Mouse (Mus musculus): ENCODE results near the gene Dedd2. TPM values are rescaled to one million over a fixed set of nuclear protein-coding genes. Genes with fewer than 3 reads are reported as not detected.
A peak's percentile ranks its signal among the peaks of the same experiment; 100 is the strongest.
"Not testable (repeated sequence)": the region's sequence is repeated elsewhere in the genome, so short reads cannot be mapped to it uniquely, and the experiment has no call there.

The Dedd2 gene
- total RNA-seq (2021): 10 to 100 TPM; 24.1 to 25.4 TPM

DNA sequence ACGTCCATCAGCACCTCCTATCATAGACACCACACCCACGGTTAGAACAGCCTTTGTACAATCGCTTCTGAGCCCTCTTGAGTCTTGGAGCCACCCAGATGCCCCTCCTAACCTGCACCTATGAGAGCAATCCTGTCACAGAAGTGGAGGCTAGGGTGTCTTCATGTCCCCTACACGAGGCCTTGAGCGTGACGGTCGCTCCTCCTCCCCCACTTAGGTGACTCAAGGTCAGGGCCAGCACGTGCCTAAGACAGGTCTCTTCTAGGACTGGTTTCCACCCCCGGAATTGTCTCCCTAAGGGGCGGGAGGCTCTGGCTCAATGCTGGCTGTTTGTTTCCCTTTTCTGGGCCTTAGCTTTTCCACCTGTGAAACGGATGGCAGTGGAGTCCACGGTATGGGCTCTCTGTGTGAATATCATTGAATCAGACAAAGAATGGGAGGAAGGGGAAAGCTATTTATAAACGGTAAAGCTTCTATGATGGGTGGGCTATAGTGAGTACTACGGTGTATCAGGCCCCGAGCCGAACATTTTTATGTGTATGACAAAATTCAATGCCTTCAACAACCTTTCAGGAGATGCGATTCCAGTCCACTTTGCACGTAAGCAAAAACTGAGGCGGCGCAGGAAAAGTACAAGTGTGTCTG, at the start of gene Dedd2:
Dedd2 (minus strand) TSS at position 159 of the 645 bp plus-strand sequence.
- intact Hi-C loops (cut with DNase I): no loop called here

DNA sequence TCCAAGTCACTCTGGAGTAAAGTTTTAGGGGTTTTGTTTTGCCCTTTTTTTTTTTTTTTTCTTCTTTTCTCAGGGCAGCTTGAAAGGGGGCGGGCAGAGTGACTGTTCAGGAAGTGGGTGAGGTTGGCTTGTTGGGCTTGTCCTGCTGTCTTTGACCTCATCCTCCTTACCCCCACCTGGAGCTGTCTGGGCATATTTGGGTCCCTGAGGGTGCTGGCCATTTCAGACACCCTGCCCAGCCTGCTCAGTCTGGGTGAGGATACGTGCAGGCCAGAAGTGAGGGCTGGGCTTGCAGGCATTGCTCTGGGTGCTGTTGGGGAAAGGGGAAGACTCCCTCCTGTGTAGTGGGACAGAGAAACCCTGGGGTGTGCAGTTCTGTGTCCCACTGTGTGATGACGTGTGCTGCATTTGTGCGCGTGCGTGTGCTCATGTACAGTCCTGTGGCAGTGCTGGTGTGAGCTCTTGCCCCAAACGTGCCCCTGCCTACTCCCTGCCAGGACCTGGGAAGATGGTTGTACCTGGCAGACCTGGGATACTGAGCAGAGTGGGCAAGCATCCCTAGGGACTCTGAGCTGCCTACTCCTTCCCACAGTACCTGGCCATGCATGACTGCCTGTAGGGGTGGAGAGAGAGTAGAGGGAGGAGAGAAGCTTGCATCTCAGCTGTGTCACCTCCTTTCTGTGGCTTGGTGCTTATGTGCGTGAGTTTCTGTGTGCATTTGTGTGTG, 49.3 kb upstream of the Dedd2 start:
- no peak for DNase-seq (ENCODE audit: low spot score in 2 of 2)
- intact Hi-C loops (cut with DNase I): no loop called here

More for the DNA sequence above, at the start of gene Dedd2:
- no peak for DNase-seq (ENCODE audit: low spot score in 2 of 2)

DNA sequence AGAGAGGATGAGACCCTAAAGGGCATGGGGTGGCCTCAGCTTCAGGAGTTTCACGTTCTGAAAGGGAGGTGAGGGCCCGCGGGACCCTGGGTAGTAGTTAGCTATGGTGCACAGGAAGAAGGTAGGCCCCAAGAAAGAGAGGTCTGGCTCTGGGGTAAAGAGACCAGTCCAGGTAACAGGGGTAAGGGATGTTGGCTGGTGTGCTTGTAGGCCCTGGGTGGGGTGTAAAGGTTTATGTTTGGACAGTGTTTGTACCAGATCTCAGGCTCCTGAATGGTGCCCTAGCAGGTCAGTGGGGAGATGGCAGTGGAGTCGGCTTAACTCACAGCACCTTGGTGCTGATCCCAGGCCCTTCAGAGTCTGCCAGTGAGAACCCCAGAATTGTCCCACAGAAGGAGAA, 48.6 kb upstream of the Dedd2 start:
- intact Hi-C loops (cut with DNase I): no loop called here
- peak in 1 of 2 experiments; percentile 4 for DNase-seq (ENCODE audit: low spot score in 2 of 2)

DNA sequence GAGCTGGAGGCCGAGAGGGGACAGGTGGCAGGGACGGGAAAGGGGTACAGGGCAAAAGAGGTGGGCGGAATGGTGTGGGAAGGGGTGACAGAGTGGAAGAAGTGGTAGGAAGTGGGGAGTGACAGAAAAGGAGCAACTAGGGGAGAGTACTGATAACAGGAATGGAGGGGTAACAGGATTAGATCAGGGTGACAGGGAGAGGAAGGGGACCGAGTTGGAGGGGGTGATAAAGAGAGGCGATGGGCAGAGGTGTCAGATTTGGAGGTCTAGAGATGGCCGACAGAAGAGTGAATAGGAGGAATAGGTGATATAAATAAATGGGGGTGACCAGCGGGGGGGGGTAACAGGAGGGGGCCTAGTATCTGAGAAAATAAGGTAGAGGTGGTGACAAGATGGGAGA, 48.2 kb upstream of the Dedd2 start:
- intact Hi-C loops (cut with DNase I): no loop called here
- DNase-seq (ENCODE audit: low spot score in 2 of 2): no peak

DNA sequence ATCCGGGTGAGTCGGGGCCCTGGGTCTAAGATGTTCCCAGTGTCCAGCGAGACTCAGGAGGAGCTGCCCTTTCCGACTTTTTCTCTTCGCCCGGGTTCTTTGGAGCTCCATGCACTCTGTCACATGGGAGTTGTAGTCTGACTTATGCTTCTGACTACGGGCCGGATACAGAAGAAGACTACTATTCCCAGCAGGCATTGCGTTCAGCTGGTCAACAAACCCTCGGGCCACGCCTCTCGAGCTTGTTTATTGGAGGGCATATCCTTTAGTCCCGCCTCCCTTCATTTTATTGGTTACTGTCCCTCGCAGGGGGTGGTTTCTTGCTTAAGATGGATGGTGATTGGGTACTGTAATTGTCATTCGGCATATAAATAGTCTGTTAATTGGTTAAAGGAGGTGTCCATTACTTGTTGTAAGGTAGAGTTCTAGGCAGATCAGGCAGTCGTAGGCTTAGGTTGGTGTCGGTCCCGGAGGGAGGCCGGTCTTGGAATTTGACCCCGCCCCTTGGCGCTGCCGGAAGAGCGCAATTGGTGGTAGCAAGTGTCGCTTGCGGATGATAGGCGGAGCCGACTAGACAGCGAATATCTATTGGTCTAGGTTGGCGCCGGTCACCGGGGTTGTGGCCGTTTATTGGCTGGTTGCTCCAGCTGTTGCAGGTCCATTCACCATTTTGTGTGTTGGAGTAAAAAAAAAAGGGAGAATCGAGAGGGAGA, 47.5 kb upstream of the Dedd2 start:
- intact Hi-C loops (cut with DNase I): no loop called here
- peak; percentile 100 for DNase-seq (ENCODE audit: low spot score in 2 of 2)

DNA sequence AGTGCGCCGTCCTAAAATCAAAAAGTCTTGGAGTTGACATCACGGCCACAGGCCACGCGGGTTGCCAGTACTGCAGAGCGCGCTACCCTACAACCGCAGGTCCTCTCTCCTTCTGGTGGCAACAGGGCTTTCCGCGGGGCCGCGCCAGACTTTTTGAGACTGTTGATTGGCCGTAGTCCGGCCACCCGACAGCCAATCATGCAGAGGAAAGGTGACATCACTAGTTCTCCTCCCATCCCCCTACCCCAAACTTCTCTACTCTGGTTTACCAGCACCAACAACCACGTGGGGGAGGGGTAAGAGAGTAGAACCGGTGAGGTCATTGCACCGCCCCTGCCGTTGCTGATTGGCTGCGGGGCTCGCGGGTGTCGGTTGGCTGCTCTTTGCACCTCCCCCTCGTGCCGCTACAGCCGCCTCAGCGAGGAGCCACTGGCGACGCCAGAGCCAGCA, 46.9 kb upstream of the Dedd2 start, which contains the start of gene Cic:
Cic (plus strand) TSS at position 404 of the 450 bp plus-strand sequence.
- peak; percentile 100 for DNase-seq (ENCODE audit: low spot score in 2 of 2)
- intact Hi-C loops (cut with DNase I): no loop called here

DNA sequence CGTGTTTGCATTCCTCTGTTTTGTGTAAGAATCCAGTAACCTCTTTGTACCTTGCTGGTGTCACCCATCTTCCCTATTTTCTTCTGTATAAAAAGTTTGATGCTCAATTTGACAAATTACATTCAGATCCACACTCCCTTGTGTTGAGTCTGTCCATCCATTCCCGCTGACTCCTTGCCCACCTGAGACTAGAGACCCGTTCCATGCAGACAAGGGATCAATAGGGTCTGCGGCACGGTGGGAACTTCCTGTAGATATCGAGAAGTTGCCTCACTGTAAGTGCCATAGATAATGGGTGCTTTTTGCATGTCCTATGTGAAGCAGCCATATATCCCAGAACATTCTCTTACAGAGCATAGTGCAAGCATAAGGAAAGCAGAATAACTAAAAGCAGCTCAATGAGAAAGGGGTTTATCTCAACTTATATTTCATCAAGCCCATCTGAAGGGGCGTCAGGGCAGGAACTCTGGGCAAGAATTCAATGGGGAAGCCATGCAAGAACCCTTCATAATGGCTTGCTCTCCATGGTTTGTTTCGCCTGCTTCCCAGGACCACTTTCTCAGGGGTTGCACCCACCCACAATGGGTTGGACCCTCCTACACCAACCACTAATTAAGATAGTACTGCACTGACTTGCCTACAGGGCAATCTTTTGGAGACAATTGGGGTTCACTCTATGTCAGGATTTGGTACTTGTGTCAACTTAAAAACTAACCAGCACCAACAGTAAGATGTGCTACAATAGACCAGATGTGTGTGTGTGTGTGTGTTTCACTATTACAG, 46.0 kb upstream of the Dedd2 start:
- intact Hi-C loops (cut with DNase I): no loop called here
- DNase-seq (ENCODE audit: low spot score in 2 of 2): peak in 1 of 2 experiments; percentile 4

DNA sequence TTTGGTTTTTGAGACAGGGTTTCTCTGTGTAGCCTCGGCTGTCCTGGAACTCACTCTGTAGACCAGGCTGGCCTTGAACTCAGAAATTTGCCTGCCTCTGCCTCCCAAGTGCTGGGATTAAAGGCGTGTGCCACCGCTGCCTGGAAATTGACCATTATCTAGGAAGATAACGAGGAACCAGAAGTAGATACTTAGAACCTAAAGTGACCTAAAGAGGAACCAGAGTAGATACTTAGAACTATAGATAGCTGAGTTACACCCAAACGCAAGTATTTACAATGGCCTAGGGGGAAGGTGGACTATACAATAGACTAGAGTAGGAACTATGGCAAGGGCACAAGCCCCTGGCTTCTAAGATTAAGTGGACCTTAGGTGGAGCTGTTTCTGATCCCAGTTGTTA, 45.3 kb upstream of the Dedd2 start:
- DNase-seq (ENCODE audit: low spot score in 2 of 2); intact Hi-C loops (cut with DNase I): not testable (repeated sequence)

DNA sequence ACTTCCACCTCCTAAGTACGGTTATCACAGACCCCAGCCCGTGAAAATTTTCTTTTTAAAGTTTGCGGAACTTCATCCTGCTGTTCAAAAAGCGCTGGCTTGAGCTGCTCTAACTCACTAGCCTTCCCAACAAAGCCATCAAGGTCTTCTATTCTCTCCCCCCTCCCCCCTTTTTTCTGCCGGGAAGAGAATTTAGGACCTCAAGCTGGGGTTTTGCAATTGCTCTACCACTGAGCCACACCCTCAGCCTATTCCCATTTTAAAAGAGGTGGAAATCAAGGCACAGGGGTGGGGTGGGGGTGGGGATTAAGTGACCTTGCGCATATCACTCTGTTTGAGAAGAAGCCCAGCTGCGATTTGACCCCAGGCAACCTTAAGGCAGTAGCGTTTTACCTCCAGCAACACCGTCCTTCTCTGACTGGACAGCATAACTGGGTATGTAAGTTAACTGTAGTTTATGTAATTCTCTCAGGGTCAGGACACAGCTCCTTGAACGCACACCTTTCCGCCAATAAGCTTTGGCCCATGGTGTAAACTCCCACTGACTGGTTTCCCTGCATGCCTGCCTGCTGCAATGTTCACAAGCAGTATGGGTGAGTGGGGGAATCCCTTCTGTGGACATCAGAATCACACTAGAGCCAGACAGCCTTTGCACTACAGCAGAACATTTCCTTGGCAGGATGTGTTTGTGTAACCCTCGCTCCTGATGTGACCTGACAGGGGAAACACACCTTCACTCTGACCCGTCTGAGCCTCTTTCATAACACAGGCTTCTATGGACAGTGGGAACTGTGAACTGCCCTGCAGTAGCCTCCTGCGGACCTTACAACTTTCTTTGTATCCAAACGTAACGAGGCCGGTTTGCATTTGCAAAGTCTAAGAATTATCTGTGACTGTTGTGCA, 43.8 kb upstream of the Dedd2 start:
- intact Hi-C loops (cut with DNase I): no loop called here
- no peak for DNase-seq (ENCODE audit: low spot score in 2 of 2)

DNA sequence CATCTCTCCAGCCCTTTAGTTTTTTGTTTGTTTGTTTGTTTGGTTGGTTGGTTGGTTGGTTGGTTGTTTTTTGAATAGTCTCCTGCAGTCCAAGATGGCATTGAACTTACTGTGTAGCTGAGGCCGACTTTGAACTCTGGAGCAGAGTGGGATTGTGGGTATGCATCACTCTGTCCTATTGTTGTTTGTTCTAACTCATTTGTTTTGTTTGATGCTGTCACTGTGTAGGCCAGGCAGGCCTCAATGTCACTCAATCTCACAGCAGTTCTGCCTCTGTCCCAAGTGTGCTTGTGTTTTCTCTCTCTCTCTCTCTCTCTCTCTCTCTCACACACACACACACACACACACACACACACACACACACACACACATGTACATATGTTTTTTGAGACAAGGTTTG, 41.5 kb upstream of the Dedd2 start:
- intact Hi-C loops (cut with DNase I): no loop called here
- DNase-seq (ENCODE audit: low spot score in 2 of 2): no peak

DNA sequence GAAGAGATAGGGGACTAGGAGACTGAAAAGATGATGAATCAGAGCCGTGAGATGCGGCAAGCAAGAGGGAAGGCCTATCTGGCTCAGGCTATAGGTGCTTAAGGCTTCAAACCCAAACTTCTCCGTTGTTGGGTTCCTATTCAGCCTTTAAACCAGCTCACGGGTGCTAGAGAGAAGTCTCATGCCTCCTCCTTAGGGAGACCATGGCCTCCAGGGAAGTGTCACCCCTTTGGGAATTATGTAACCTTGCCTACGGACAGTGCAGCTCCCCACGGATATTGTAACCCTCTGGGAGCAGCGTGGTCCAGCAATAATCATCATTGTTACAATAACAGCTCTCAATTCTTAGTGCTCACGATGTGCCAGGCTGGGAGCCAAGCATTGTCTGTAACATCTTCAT, 31.4 kb upstream of the Dedd2 start:
- intact Hi-C loops (cut with DNase I): no loop called here
- DNase-seq (ENCODE audit: low spot score in 2 of 2): peak in 1 of 2 experiments; percentile 47

DNA sequence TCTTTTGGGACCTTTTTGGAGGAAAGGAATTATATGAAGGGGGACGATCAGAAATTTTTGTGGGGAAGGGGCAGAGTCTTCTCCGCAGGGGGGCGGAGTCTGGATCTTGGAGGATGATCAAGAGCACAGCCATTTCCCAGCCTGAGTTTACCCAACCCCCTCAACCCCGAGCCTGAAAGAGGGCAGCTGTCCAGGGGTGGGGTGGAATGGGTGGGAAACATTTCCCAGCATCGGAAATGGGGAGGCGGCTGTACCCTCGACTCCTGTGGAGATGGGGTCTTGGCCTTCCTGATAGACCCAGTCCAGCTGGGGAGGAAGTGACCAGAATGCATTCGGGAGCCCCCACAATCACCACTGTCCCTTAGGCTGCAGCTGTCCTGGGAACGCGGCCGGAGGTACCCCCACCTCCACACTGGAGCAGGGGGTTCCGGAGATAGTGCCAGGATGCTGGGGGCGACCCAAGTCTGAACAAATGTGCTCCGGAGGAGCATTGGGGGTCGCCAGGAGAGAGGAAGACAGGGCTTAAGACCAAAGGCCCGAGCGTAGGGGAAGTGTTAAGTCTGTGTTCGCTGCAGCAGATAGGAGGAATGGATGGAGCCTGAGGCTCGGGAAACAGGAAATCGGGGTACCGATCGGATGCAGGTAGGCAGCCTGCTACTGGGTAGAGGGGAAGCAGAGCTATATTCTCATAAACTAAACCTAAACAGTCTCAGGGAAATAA, 30.8 kb upstream of the Dedd2 start:
- intact Hi-C loops (cut with DNase I): no loop called here
- DNase-seq (ENCODE audit: low spot score in 2 of 2): peak; percentile 47 to 49

DNA sequence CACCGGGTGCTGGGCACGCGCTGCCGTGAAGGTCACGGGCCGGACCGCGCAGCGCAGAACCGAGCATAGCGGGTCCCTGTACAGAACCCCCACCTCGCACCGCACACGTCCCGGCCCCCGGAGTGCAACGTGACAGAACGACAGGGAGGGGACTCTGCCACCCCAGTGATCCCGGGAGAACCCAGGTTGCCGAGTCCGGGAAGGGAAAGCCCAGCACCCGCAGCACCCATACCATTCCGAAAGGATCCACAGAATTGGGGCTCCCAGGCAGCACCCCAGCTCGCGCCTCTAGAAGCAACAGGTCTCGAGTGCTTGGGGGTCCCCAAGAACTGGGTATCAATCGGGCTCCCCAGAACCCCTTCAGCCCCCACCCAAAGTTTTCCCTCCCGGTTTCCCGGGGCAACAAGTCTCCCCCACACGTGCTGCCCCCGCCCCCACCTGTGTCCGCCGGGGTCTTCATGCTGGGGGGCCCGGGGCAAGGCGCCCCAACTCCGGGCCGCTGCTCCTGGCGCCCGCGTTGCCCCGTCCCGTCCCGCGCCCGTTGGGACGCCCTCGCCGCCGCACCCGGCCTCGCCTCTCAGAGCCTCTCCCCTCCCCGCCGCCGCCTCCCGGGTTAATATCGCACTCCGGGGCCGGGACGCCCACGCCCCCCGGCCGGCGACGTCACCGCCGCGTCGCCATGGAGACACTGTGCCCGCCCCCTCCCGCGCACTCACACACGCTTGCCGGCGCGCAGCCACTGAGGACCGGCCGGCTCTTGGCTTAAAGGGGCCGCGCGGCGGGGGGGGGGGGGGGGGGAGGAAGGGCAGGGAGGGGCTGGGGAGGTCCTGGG, 29.9 kb upstream of the Dedd2 start, which contains the start of gene Erf:
Erf (minus strand) TSS at position 621 of the 832 bp plus-strand sequence.
- peak; percentile 96 to 97 for DNase-seq (ENCODE audit: low spot score in 2 of 2)
- intact Hi-C loops (cut with DNase I): no loop called here

DNA sequence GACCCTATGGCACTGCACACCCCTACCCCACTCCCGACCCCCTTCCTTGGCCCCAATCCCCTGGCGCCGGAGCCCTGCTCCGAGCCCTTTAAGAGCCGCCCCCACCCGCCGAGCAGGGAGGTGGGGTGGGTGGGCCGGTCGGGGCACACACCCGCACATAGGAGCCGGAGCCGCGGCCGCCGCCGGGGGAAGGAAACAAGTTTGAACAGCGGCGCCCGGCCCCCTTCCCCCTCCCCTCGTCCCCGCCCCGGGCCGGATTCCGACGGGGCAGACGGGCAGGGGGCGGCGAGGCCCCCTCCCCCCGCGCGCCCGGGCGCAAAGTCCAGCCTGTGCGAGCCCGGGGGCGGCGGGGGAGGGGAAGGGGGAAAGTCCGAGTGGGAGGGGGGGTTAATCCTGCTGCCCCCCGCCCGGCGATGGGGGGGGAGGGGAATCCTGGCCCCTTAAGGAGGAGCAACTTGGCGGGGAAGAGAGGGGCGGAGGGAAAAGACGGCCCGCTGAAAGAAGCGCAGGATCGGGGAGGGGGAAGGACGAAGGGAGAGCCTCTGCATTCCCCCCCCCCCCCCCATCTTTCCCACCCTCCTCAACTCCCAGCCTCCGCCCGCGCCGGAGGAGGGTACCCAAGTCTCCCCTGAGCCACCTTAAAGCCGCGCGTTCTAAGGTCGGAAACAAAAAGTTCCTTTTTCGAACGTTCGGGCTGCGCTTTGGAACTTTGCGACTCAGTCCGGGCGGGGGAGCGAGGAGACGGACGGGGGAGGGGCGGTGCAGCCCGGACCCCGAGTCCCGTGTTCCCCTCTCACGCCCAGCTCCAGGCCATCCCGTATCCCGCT, 29.1 kb upstream of the Dedd2 start:
- DNase-seq (ENCODE audit: low spot score in 2 of 2): peak; percentile 63 to 70
- intact Hi-C loops (cut with DNase I): loop anchor here (1.0 kb wide), 1 partner anchor 29 kb away; no protein-coding TSS in a partner anchor

DNA sequence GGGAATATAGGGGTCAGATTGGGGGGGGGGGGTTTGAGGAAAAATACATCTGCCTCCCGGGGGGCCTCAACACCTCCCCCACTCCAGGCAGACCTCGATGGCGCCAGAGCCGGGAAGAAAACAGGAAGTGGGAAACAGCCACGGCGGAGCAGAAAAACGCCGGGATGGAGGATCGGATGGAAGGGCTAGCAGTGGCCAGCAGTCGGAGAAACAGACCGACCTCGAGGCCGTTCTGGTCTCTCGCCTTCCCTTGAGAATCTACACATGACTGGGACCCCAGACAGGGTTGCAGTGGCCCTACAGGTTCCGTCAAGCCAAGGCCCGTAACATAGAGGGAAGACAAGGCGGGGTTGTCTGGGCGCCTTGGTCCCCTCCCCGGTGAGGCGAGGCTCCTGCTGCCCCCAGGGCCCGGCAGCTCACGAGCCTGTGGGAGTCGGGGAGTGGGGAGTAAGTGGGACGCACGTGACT, 28.5 kb upstream of the Dedd2 start:
- peak in 1 of 2 experiments; percentile 51 for DNase-seq (ENCODE audit: low spot score in 2 of 2)
- intact Hi-C loops (cut with DNase I): loop anchor here (1.0 kb wide), 2 partner anchors 10 to 29 kb away; no protein-coding TSS in a partner anchor

Data from left cerebral cortex, postnatal 25 days (tissue).